Mouse (Mus musculus) liver, embryonic 12.5 days (tissue): Measurements from ENCODE around the gene Lyrm1. TPM values are rescaled to one million over a fixed set of nuclear protein-coding genes. Genes with fewer than 3 reads are reported as not detected.

Experiments
- ATAC-seq: fragments of 200-750 bp; cut with Nextera tagmentation; 2 replicates; pipeline ENCODE4 v1.8.0; 2017; ENCODE audit warnings: moderate number of reproducible peaks, mild to moderate bottlenecking, moderate library complexity
- H3K27ac ChIP-seq: fragments of 300-500 bp; sonication (generic); 2 replicates; pipeline ENCODE4 v1.5.1; 2016; ENCODE audit warnings: mild to moderate bottlenecking
- H3K27me3 ChIP-seq: fragments of 300-500 bp; sonication (generic); replicated peaks from 2 replicates; pipeline ENCODE4 v1.6.1; 2016; ENCODE audit warnings: mild to moderate bottlenecking, moderate library complexity
- H3K36me3 ChIP-seq: fragments of 300-500 bp; sonication (generic); 2 replicates; pipeline ENCODE4 v1.6.1; 2016; ENCODE audit warnings: mild to moderate bottlenecking, moderate library complexity
- H3K4me1 ChIP-seq: fragments of 300-500 bp; sonication (generic); 2 replicates; pipeline ENCODE4 v1.6.1; 2016
- H3K4me2 ChIP-seq: fragments of 300-500 bp; sonication (generic); 2 replicates; pipeline ENCODE4 v1.6.1; 2016; ENCODE audit warnings: mild to moderate bottlenecking, moderate library complexity
- H3K4me3 ChIP-seq: fragments of 300-500 bp; sonication (generic); 2 replicates; pipeline ENCODE4 v1.5.1; 2016; ENCODE audit warnings: mild to moderate bottlenecking, moderate library complexity
- H3K9ac ChIP-seq: fragments of 300-500 bp; sonication (generic); 2 replicates; pipeline ENCODE4 v1.6.1; 2016; ENCODE audit warnings: mild to moderate bottlenecking, moderate library complexity
- H3K9me3 ChIP-seq: fragments of 300-500 bp; sonication (generic); replicated peaks from 2 replicates; pipeline ENCODE4 v1.6.1; 2016; ENCODE audit warnings: mild to moderate bottlenecking, moderate library complexity
- WGBS: fragments of 180-500 bp; shearing (Covaris S2); methylation state at CpG from one replicate; pipeline ENCODE4 v1.1.7; 2016; ENCODE audit not compliant: insufficient replicate concordance; 5-methylcytosine and 5-hydroxymethylcytosine counted together
- polyA plus RNA-seq: library from polyadenylated mRNA; unstranded; fragments of >200 nt; fragmentation: Nextera tagmentation; extraction: Ambion mirVana; gene quantifications from 2 replicates; pipeline ENCODE4 v1.2.1, GENCODE M21; 2016

The Lyrm1 gene
- polyA plus RNA-seq, 1 experiment from 2014 or later, result 4.6 TPM

DNA sequence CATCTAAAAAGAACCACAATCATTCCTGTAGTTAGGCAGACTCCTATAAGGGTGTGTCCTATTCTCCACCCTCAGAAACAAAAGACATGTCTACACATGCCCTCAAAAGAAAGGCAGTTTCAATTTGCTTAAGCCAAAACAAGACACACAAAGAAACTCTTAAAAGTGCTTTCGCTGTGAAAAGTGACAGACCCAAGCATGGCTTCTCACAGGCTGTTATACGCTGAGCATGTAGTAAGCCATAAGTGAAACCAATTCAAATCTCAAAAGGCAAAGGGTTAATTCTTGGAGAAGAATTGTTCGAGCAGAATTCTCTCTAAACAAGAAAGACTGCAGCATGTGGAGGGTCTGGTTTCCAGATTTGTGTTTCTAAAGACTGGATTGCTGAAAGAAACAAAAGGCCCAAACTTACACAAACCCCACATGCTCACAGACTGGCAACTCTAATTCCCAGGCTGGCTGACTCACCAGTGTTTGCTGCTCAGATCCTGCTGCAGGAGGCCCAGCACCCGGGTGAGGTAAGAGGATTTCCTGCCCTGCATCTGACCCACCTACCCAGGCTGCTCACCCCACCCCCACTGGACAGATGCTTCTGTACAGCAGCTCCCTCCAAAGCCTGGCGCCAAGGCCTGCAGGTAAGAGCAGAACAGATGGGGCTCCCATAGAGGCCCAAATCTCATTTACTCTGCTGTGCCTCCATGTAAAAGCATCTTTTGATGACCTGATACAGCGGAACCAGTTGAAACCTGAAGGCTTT, 34.1 kb upstream of the Lyrm1 start:
- no peak overlapping the region for H3K9ac ChIP-seq
- no peak overlapping the region for H3K4me3 ChIP-seq
- peak; percentile 46; the same call in 1 of the 2 replicates for ATAC-seq
- H3K4me2 ChIP-seq, result no peak overlapping the region
- WGBS, result 50% methylated on average over 6 of the region's 6 CpGs
- H3K36me3 ChIP-seq, result peaks cover 13% of the 10 kb centered on the region; the same call in 1 of the 2 replicates
- H3K27me3 ChIP-seq, result no peaks in the 10 kb centered on the region
- H3K27ac ChIP-seq, result peak overlapping the region; percentile 31
- H3K4me1 ChIP-seq, result peaks cover 44% of the 10 kb centered on the region
- H3K9me3 ChIP-seq, result no peaks in the 10 kb centered on the region

DNA sequence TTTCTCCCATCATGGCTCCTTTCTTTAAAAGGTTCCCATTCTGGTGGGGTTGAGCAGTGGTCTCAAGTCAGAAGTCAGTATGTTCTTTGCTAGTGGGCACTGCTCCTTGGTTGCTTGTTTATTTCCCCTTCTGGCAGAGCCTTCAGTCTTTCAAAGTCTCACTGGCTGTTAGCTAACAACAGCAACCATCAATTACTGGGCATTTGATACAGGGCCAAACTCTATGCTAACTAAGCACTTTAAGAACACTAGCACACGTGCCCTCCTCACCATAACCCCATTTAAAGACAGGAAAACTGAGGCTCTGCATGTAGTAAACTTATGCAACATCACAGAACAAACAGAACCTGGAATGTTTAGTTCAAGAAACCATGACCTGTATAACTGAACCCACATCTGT, 33.5 kb upstream of the Lyrm1 start:
- ATAC-seq, result no peak
- H3K4me2 ChIP-seq, result no peak overlapping the region
- 56% methylated on average over 1 of the region's 1 CpGs for WGBS
- H3K9me3 ChIP-seq, result no peaks in the 10 kb centered on the region
- H3K4me3 ChIP-seq, result no peak overlapping the region
- H3K27me3 ChIP-seq, result no peaks in the 10 kb centered on the region
- no peak overlapping the region for H3K9ac ChIP-seq
- peaks cover 44% of the 10 kb centered on the region for H3K4me1 ChIP-seq
- H3K27ac ChIP-seq, result no peak overlapping the region
- H3K36me3 ChIP-seq, result peaks cover 12% of the 10 kb centered on the region

DNA sequence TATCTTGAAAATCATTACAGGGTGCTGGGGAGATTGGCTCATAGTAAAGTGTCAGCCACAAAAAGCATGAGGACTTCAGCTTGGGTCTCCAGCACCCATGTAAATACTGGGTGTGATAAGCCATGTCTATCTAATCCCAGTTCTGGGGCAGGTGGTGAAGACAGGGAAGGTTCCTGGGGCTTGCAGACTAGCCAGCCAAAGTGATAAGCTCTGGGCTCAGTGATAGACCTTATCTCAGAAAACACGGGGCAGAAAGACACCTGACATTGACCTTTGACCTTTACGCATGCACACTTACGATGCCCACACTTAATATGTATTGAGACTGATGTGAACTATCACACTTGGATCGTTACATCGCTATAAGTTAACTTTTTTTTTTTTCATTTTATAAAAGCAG, 31.2 kb upstream of the Lyrm1 start:
- H3K9me3 ChIP-seq, result no peaks in the 10 kb centered on the region
- H3K4me3 ChIP-seq, result no peak overlapping the region
- no peak overlapping the region for H3K27ac ChIP-seq
- peak; percentile 79; the same call in 1 of the 2 replicates for ATAC-seq
- H3K27me3 ChIP-seq, result no peaks in the 10 kb centered on the region
- no peak overlapping the region for H3K9ac ChIP-seq
- H3K4me1 ChIP-seq, result peaks cover 44% of the 10 kb centered on the region
- H3K4me2 ChIP-seq, result no peak overlapping the region
- peaks cover 6% of the 10 kb centered on the region for H3K36me3 ChIP-seq
- WGBS, result 55% methylated on average over 5 of the region's 5 CpGs

DNA sequence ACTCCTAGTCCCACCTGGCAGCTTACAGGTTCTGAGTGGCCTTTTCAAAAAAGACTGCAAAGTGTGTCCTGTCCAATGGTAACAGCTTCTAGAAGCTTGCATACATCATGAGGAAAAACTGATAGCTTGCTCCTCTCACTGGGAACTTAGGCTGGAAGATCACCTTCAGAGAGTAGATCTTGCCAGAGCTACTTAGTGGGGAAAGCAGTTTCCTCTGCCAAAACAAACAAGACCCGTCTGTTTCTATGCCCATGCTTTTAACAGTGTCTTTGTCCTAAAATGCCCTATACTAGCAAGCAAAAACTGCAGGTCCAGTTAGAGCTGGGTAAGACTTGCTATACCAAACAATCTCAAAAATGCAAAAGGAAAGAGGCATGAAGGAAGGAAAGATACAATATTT, 29.5 kb upstream of the Lyrm1 start:
- 73% methylated on average over 1 of the region's 1 CpGs for WGBS
- Histone ChIP-seq H3K9me3 (no peaks in the 10 kb centered on the region), H3K36me3 (peaks cover 4% of the 10 kb centered on the region), H3K4me2 (no peak overlapping the region), H3K27me3 (no peaks in the 10 kb centered on the region), H3K9ac (no peak overlapping the region), H3K27ac (no peak overlapping the region), H3K4me1 (peaks cover 38% of the 10 kb centered on the region), H3K4me3 (no peak overlapping the region)
- no peak for ATAC-seq

DNA sequence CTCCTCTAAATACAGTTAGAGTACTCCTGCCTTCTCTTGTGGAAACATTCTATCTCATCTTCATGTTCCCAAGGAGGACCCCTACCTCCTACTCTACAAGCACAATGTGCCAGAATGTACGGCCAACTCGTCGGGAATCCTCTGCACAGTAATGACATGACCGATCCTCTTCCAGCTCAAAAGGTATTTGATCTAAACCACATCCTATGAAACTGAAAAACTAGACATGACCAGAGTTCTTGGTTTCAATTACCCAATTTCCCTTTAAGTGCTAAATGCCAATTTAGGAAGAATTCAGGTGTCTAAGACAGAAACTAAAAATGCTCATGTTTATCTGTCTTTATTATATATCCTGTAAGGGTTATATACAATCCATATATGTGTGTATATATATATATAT, 23.5 kb upstream of the Lyrm1 start:
- Histone ChIP-seq H3K36me3 (peaks cover 2% of the 10 kb centered on the region), H3K4me2 (no peak overlapping the region), H3K9ac (no peak overlapping the region), H3K9me3 (no peaks in the 10 kb centered on the region), H3K27me3 (no peaks in the 10 kb centered on the region), H3K4me1 (no peaks in the 10 kb centered on the region), H3K27ac (no peak overlapping the region), H3K4me3 (no peak overlapping the region)
- WGBS, result 85% methylated on average over 4 of the region's 4 CpGs
- no peak for ATAC-seq

DNA sequence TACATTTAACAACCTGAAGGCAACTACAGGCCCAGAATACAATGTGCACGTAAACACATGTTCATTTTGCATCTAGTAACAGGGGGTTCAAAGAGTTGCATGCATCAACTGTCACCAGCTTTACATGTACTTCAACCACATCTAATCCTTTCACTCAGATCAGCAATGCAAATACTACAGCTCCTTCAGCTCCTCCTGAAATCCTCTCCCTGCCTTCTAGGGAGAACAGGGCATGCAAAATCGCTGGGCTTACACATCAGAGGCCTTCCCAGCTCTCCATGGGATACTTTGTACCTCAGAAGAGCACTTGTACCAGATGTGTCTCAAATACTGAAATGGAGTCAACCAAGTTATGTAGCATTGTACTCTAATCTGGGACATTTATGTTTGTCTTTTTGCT, 22.6 kb upstream of the Lyrm1 start:
- 48% methylated on average over 2 of the region's 2 CpGs for WGBS
- Histone ChIP-seq H3K9me3 (no peaks in the 10 kb centered on the region), H3K9ac (no peak overlapping the region), H3K27ac (no peak overlapping the region), H3K27me3 (no peaks in the 10 kb centered on the region), H3K4me3 (no peak overlapping the region), H3K4me1 (no peaks in the 10 kb centered on the region), H3K36me3 (no peaks in the 10 kb centered on the region), H3K4me2 (no peak overlapping the region)
- ATAC-seq, result no peak

DNA sequence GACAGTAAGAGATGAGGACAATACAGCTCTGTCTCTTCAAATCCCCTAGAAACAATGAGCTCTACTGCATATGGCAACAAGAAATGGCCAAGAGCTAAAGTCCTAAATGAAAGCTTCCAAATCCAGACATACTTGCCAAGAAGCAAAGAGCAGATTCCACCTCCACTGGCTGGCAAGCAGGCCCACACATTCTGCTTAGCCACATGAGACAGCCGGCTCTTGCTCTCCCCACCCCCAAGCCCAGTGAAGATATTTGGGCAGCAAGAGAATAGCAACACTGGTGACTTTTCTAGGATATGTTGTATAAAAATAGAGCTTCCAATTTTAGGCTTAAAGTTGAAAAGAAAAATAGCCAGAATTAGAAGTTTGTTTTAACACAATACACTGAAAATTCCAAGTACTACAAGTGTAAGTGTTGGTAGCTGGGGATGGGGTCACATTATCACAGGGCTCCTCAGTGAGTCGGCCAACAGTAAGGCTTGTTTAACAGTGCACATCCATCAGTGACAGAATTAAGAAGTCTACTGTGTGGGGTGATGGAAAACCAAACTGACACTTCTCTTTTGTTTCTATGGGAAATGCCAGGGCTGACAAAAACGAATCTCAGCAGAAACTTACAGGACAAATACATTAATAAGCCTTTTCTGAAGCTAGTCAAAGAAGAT, 19.8 kb upstream of the Lyrm1 start:
- Histone ChIP-seq H3K4me1 (no peaks in the 10 kb centered on the region), H3K36me3 (no peaks in the 10 kb centered on the region), H3K9ac (no peak overlapping the region), H3K4me2 (no peak overlapping the region), H3K27ac (no peak overlapping the region), H3K27me3 (no peaks in the 10 kb centered on the region), H3K9me3 (no peaks in the 10 kb centered on the region), H3K4me3 (no peak overlapping the region)
- 61% methylated on average over 3 of the region's 3 CpGs for WGBS
- ATAC-seq, result no peak

DNA sequence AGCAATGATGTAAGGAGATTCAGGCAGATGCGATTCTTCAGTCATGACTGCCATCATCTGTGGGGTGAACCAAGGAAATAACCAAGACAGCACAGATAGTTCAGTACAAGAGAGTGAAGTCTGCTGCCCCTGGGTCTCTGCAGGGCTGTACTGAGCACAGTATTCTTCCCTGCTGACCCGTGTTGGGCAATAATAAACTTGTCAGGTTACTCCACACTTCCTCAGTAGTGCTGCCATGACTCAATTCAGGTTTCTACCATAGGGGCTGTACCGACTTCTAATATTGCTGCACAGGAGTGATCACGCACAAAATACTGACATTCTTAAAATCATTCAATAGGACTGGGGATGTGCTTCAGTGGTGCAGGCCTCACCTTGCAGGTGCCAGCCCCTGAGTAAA, 16.5 kb upstream of the Lyrm1 start:
- no peak overlapping the region for H3K27ac ChIP-seq
- H3K9me3 ChIP-seq, result no peaks in the 10 kb centered on the region
- 70% methylated on average over 4 of the region's 4 CpGs for WGBS
- no peak overlapping the region for H3K4me3 ChIP-seq
- H3K4me2 ChIP-seq, result no peak overlapping the region
- H3K4me1 ChIP-seq, result no peaks in the 10 kb centered on the region
- H3K36me3 ChIP-seq, result no peaks in the 10 kb centered on the region
- H3K9ac ChIP-seq, result no peak overlapping the region
- no peaks in the 10 kb centered on the region for H3K27me3 ChIP-seq
- no peak for ATAC-seq

DNA sequence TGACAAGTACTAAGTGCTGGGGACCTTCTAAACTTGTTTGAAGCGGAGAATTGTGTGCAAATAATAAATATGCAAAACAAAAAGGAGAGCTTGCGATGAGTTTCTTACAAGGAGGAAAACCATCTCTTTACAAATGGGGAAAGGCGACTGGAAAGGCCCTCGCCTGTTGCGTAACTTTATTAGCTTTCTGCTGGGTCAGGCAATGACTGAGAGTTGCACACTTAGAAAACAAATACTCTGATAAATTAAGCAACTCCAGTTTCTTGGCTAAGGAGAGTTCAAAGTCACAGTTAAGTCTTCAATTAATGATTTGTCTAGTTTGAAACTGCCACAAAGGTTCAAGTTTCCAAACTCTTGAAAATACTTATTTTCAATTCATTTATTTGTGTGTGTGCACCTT, 15.3 kb upstream of the Lyrm1 start:
- H3K4me3 ChIP-seq, result no peak overlapping the region
- H3K4me1 ChIP-seq, result no peaks in the 10 kb centered on the region
- no peak overlapping the region for H3K27ac ChIP-seq
- WGBS, result 67% methylated on average over 5 of the region's 5 CpGs
- no peaks in the 10 kb centered on the region for H3K27me3 ChIP-seq
- no peak overlapping the region for H3K4me2 ChIP-seq
- H3K9me3 ChIP-seq, result no peaks in the 10 kb centered on the region
- no peak overlapping the region for H3K9ac ChIP-seq
- H3K36me3 ChIP-seq, result no peaks in the 10 kb centered on the region
- ATAC-seq, result no peak

DNA sequence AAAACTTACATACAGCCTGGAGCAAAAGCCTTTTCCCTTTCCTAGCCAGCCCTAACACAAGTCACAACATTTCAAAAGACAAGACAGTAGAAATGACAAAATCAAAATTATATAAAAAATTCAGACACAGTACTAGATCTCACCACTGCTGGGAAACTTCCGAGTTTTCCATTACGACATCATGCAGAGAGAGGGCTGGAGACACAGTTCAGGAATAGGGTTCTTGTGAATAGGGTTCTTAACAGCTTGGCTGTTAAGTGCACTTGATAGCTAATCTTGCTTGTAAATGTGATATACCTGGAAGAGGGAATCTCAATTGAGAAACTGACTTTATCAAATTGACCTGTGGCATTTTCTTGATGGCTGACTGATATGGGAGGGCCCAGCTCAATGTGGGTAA, 14.4 kb upstream of the Lyrm1 start:
- Histone ChIP-seq H3K9ac (no peak overlapping the region), H3K27me3 (no peaks in the 10 kb centered on the region), H3K27ac (no peak overlapping the region), H3K4me1 (no peaks in the 10 kb centered on the region), H3K4me3 (no peak overlapping the region), H3K4me2 (no peak overlapping the region), H3K36me3 (no peaks in the 10 kb centered on the region), H3K9me3 (no peaks in the 10 kb centered on the region)
- no peak for ATAC-seq
- WGBS, result 84% methylated on average over 2 of the region's 2 CpGs

DNA sequence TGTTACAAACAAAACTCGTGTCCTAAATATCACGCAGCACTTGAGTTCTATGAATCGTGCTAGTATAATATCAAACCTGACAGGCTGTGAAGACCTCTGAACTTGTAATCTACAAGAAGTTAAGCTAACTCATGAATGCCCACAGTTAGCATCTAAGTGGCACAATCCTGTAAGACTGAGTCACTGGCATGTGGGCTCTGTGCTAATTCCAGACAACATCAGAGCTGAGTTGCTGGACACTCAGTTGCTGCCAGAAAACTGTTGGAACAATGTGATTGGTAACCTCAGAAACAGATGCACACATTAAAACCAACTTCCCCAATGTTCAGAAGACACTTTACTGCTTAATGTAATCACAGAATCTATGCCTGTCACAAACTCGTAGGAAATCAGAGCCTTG, 7.8 kb upstream of the Lyrm1 start:
- Histone ChIP-seq H3K4me1 (peaks cover 8% of the 10 kb centered on the region; the same call in 1 of the 2 replicates), H3K27me3 (no peaks in the 10 kb centered on the region), H3K4me2 (no peak overlapping the region), H3K4me3 (no peak overlapping the region), H3K9ac (no peak overlapping the region), H3K9me3 (no peaks in the 10 kb centered on the region), H3K27ac (no peak overlapping the region), H3K36me3 (no peaks in the 10 kb centered on the region)
- ATAC-seq, result no peak
- 71% methylated on average over 4 of the region's 4 CpGs for WGBS

DNA sequence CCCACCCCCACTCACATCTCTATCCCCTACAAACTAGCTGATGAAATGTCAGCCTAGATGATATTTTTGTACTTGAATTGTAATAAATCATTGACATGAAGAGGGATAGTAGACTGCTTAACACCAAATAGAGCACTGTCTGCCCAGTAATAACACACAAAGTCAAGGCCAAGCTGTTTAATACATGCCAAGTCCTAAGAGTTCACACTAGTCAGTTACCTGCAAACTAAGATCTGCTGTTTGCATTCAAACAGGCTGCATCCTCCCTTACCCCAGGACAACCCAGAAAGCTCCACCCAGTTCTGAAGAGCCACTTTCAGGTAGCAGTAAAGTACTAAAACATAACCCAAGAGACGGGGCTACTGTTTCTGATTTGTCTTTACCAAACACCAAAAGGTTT, 3.5 kb upstream of the Lyrm1 start:
- Histone ChIP-seq H3K36me3 (no peaks in the 10 kb centered on the region), H3K27ac (no peak overlapping the region), H3K27me3 (no peaks in the 10 kb centered on the region), H3K4me1 (peaks cover 42% of the 10 kb centered on the region), H3K9ac (no peak overlapping the region), H3K4me2 (no peak overlapping the region), H3K9me3 (no peaks in the 10 kb centered on the region), H3K4me3 (no peak overlapping the region)
- 79% methylated on average over 1 of the region's 1 CpGs for WGBS
- ATAC-seq, result no peak
